Mouse (Mus musculus) ES-Bruce4 (cell line): Measurements from ENCODE around the gene Nek11.

Experiments
- CTCF ChIP-seq: IDR thresholded peaks from one replicate; pipeline ENCODE4 v1.8.1; 2011; ENCODE audit warnings: low read depth, low read length
- EP300 ChIP-seq: IDR thresholded peaks from 2 replicates; pipeline ENCODE4 v1.6.1; 2011; ENCODE audit warnings: low read depth, low read length; ENCODE audit not compliant: insufficient read depth
- POLR2A ChIP-seq: IDR thresholded peaks from one replicate; pipeline ENCODE4 v1.8.1; 2011; ENCODE audit warnings: low read length; ENCODE audit not compliant: insufficient read depth

DNA sequence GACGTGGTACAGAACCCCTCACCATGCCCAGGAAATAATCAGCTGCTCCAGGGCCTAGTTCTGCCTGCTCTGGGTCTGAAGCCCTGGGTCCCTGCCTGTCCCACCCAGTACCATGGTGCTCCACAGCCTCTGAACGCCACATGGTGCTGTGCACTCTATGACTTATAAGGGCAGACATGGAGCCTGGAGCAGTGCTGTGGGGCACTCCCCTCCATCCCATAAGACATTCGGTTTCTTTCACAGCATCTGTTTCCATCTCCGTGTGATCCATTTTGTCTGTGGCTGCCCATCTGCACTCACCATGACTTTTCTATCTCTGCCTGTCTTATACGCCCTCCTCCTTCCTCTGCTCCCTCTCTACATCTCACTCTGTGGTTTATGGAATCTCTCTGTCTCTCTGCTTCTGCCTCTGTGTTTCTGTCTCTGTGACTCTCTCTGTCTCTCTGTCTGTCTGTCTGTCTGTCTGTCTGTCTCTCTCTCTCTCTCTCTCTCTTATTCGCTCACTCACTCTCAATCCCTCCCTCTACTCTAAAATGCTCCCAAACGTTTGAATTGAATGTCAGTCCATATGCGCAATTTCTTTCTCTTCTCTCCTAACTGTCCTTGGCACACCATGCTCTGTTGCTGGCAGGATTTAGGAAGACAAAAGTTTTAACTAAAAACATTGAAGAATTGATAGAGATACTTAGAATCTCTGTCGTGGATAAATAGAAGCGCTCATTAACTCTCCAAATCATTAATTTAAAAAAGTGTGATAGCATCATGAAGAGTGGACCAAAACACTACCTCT is 46.9 kb downstream of the Nek11 start:
- no peak for TF ChIP-seq CTCF
- no peak for TF ChIP-seq POLR2A
- TF ChIP-seq EP300, result no peak
